Mouse (Mus musculus) left cerebral cortex, postnatal 4 days (tissue): ENCODE measurements at regions not wholly inside any gene's neighbourhood (a gene's known extent, or its start where the extent isn't known, plus 50 kb on each side); places are given as distances from the start of the nearest gene placed in this dataset.

Experiments used
- DNase-seq: peaks from one replicate; pipeline ENCODE4 v3.0.0-alpha.2; 2022
- intact Hi-C: fragments of 180-260 bp; cut with DNase I; formaldehyde crosslinking; loops from one replicate; pipeline ENCODE4 v1.15.1; 2025

GRCm38 (mm10) chr11:82668026-82668425, 96.1 kb downstream of the Cct6b start:
- intact Hi-C loops: no loop called here
- DNase-seq: no peak

GRCm38 (mm10) chr11:82664076-82664475, 100.0 kb downstream of the Cct6b start:
- no peak for DNase-seq
- intact Hi-C loops: no loop called here

DNA sequence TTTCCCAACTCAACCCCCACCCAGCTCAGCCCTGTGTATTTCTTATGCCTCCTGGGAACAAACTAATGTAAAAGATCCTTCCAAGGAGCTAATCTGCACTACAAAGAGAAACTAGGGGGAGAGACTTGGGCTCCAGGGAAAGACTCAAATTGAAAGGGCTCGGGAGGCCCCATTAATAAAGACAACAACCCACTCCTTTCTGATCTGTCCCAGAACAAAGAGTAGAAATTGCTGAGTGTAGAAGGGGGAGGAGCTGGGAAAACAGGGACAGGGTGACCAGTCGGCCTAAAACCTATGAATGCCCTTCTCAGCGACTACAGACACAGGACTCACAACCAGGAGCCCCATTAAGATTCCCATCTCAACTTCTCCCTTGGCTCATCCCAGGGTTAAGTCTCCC, 102.0 kb downstream of the Cct6b start:
- intact Hi-C loops: no loop called here
- DNase-seq: no peak

GRCm38 (mm10) chr11:82651751-82652150, 112.4 kb downstream of the Cct6b start:
- intact Hi-C loops: no loop called here
- DNase-seq: no peak

- intact Hi-C loops: no loop called here
- no peak for DNase-seq
These were observed 125.6 kb downstream of the Cct6b start for GRCm38 (mm10) chr11:82638513-82638912.

DNA sequence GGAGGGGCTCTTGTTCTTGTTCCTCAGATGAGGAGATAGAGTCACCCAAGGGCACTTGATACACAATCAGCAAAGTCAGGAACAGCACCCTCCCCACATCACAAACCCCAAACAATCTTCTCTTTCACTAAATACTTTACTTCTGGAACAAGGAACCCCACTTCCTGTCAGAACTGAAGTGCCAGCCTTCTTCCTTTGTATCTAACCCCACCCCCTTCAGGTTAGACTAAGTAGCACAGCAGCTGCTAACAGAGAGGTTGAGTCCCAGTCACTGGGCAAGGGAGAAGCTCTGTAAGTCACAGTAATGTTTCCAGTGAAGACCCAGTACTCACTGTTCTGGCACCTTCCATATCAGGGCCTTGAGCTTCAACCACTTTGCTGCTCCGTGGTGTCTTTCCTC, 131.9 kb downstream of the Cct6b start:
- no peak for DNase-seq
- intact Hi-C loops: no loop called here

GRCm38 (mm10) chr11:82631387-82631786, 132.7 kb downstream of the Cct6b start:
- DNase-seq: no peak
- intact Hi-C loops: no loop called here

GRCm38 (mm10) chr11:82626501-82627111, 137.5 kb downstream of the Cct6b start:
- intact Hi-C loops: no loop called here
- peak; percentile 40 for DNase-seq

- no peak for DNase-seq
- intact Hi-C loops: no loop called here
These were observed 143.1 kb downstream of the Cct6b start for GRCm38 (mm10) chr11:82621061-82621460.

- DNase-seq: no peak
- intact Hi-C loops: loop anchor here (10.0 kb wide), 2 partner anchors 145 to 225 kb away; partner anchors contain the start of genes Cct6b and Zfp830
These were observed 144.7 kb downstream of the Cct6b start for GRCm38 (mm10) chr11:82619418-82619817.

DNA sequence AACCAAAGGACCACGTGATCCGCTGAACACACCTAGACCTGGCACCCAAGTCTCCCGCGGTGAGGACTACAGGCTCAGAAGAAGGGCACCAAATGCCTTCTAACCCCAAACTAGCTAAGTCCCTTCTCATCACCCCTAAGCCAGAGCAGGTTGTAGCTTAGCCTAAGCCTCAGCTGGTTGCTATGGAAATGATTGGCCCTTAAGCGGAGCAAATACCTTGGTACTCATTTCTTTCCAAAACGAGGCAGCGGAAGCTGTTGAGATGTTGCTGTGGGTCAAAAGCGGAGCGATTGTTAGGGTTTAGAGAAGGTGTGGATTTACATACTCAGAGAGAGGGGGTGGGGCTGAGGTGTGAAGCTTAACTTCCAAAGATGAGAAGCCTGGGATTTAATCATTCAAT, 145.7 kb downstream of the Cct6b start:
- no peak for DNase-seq
- intact Hi-C loops: loop anchor here (10.0 kb wide), 2 partner anchors 146 to 224 kb away; partner anchors contain the start of genes Cct6b and Zfp830

- DNase-seq: peak; percentile 24
- intact Hi-C loops: loop anchor here (10.0 kb wide), 2 partner anchors 148 to 222 kb away; partner anchors contain the start of genes Cct6b and Zfp830
These were observed 147.3 kb downstream of the Cct6b start for GRCm38 (mm10) chr11:82616856-82617255.

GRCm38 (mm10) chr11:82614356-82614755, 149.8 kb downstream of the Cct6b start:
- no peak for DNase-seq
- intact Hi-C loops: loop anchor here (10.0 kb wide), 2 partner anchors 150 to 220 kb away; partner anchors contain the start of genes Cct6b and Zfp830

DNA sequence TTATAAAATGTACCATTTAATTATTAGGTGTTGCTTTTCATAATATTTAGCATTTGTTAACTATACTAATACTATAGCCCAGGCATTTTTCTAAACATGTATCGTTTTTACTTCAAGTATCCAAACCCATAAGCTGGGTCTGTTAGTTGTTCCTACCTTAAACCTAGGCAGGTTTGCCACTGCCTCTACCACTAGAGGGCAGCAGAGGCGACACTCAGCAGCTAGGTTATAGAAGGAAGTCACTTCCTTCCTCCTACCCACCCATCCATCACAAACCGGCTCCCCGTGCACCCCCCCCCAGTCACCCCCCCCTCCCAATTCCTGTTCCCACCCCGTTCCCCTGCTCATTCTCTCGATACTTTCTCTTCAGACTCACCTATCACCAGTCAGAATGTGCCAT, 150.6 kb downstream of the Cct6b start:
- intact Hi-C loops: loop anchor here (10.0 kb wide), 2 partner anchors 151 to 219 kb away; partner anchors contain the start of genes Cct6b and Zfp830
- peak; percentile 76 for DNase-seq

GRCm38 (mm10) chr11:82612026-82612425, 152.1 kb downstream of the Cct6b start:
- intact Hi-C loops: loop anchor here (10.0 kb wide), 2 partner anchors 153 to 217 kb away; partner anchors contain the start of genes Cct6b and Zfp830
- DNase-seq: peak; percentile 80

DNA sequence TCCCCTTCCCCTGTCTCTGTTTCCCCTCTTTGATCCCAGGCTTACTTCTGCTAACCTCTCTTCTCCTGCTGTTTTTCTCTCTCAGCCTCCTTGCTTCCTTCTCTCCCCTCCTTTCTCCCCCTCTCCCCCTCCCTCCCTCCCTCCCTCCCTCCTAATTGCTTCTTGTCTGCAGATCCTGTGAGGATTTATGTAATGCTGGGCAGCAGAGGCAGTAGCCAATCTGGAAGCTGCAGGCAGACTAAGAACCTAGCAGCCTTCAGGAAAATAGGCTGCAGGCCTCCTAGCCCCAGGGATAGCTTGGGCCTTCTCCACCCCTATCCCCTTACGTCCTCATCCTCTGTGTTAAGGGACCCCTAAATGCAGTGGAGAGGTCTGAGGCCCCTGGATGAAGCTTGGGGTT, 155.2 kb downstream of the Cct6b start:
- intact Hi-C loops: no loop called here

GRCm38 (mm10) chr11:82607661-82608060, 156.5 kb downstream of the Cct6b start:
- peak; percentile 44 for DNase-seq
- intact Hi-C loops: no loop called here

More for the DNA sequence above, 155.2 kb downstream of the Cct6b start:
- no peak for DNase-seq

DNA sequence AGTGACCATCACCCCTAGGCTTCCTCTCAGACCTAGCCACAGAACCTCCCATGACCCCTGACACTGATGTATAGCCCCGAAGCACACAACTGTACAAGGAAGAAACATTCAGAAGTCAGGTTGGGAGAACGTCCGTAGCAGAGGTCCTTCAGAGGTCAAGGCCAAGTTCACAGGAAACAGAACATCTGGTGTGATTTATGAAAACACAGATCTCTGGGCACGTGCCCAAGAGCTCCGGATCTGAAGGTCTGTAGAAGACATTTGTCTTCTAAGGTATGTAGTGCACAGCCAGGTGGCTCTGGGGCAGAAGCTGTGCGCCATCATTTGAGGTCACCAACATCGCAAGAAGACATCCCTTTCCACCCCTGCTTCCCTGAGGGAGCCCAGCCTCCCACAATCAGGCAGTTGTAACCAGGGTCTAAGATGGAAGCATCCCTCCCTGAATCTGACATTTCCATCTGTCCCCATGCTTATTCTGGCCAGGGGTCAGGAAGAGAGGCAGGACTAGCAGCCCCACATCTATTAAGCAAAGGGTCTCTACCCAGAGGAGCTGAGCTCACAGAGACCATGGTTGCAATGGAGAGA, 159.8 kb downstream of the Cct6b start:
- intact Hi-C loops: no loop called here

GRCm38 (mm10) chr11:82602818-82603217, 161.3 kb downstream of the Cct6b start:
- DNase-seq: peak; percentile 54
- intact Hi-C loops: no loop called here

More for the DNA sequence above, 159.8 kb downstream of the Cct6b start:
- DNase-seq: no peak

DNA sequence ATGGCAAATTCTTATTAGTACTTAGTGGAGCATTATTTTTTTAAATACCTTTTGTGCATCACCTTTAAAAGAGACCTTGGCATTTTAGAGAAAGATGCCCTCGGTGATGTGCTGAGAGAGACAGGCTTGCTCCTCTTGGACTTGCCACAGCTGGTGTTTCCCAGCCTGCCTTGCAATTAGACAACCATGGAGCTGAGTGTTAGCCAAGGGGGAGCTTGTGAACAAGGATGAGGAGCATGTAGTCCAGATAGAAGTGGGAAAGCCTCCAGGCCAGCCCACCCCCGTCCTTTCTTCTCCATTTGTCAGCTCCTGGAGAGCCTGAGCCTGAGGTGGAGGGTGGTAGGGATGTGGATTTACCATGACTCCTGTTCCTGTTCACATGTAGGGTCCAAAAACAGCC, 161.9 kb downstream of the Cct6b start:
- DNase-seq: peak; percentile 43
- intact Hi-C loops: no loop called here

- DNase-seq: no peak
- intact Hi-C loops: no loop called here
These were observed 164.0 kb downstream of the Cct6b start for GRCm38 (mm10) chr11:82600151-82600550.

GRCm38 (mm10) chr11:82597757-82598156, 166.4 kb downstream of the Cct6b start:
- no peak for DNase-seq
- intact Hi-C loops: no loop called here
